Mouse (Mus musculus): ENCODE measurements at regions not wholly inside any gene's neighbourhood (a gene's known extent, or its start where the extent isn't known, plus 50 kb on each side); places are given as distances from the start of the nearest gene placed in this dataset.

DNA sequence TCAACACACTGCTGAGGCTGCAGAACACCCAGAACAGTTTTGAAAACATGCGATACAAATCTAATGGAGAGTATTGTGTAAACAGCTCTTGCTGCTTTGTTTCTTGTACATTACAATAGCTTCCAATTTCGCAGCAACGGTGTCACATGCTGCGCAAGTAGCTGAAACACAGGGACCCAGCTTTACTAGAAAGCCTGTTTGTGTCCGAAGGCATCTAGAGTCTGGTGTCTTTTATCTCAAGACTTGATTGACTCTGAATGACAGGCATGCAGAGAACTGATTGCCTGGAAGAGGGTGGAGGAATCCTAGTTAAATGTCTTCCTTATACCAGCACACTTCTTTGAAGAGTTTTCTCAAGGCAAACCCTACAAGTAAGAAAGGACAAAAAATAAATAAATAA lies 66.1 kb upstream of the Fgf10 start:
- no peaks in the 10 kb centered on the region for H3K9me3 ChIP-seq (ENCODE audit: control insufficient read depth)
- no peak for TF ChIP-seq CTCF (IDR thresholded peaks at IDR 0.05; ENCODE audit: low read depth)
- WGBS, result 80% methylated on average over 5 of the region's 5 CpGs
- ATAC-seq, result no peak
- H3K4me1 ChIP-seq (replicated peaks; ENCODE audit: control insufficient read depth, insufficient read depth, low read length), result no peaks in the 10 kb centered on the region
- H3K4me3 ChIP-seq (ENCODE audit: low read depth, low read length), result no peak overlapping the region
- no peaks in the 10 kb centered on the region for H3K27me3 ChIP-seq (replicated peaks; ENCODE audit: control insufficient read depth, insufficient read depth, low read length)
- H3K4me2 ChIP-seq (replicated peaks; ENCODE audit: low read depth), result no peak overlapping the region
- H3K27ac ChIP-seq (ENCODE audit: low read depth, low read length), result no peak overlapping the region
- no peak overlapping the region for H3K9ac ChIP-seq (ENCODE audit: low read depth, low read length)
- no peaks in the 10 kb centered on the region for H3K36me3 ChIP-seq (ENCODE audit: control insufficient read depth, insufficient read depth)

DNA sequence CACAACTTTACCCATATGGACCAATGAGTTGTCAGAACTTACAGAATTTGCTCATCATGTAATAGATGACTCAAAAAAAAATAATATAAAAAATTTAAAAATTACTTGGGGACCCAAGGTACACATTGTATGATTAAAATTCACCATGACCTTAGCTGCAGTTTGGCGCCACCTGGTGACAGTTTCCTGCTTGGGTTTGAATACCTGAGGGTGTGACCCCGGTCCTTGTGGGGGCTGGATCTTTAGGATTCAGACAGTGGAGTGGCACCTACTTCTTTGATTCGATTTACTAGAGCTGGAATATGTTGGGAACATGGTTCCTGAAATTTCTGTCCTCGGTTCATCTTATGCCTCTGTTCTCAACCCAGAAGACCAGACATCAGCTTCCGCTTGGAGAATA lies 72.7 kb upstream of the Fgf10 start:
- 64% methylated on average over 5 of the region's 5 CpGs for WGBS
- no peaks in the 10 kb centered on the region for H3K36me3 ChIP-seq (ENCODE audit: control insufficient read depth, insufficient read depth)
- H3K4me3 ChIP-seq (ENCODE audit: low read depth, low read length), result no peak overlapping the region
- H3K4me2 ChIP-seq (replicated peaks; ENCODE audit: low read depth), result no peak overlapping the region
- peak; percentile 63 for TF ChIP-seq CTCF (IDR thresholded peaks at IDR 0.05; ENCODE audit: low read depth)
- H3K27me3 ChIP-seq (replicated peaks; ENCODE audit: control insufficient read depth, insufficient read depth, low read length), result no peaks in the 10 kb centered on the region
- no peak overlapping the region for H3K27ac ChIP-seq (ENCODE audit: low read depth, low read length)
- H3K9me3 ChIP-seq (ENCODE audit: control insufficient read depth), result no peaks in the 10 kb centered on the region
- ATAC-seq, result no peak
- H3K9ac ChIP-seq (ENCODE audit: low read depth, low read length), result no peak overlapping the region
- H3K4me1 ChIP-seq (replicated peaks; ENCODE audit: control insufficient read depth, insufficient read depth, low read length), result no peaks in the 10 kb centered on the region

DNA sequence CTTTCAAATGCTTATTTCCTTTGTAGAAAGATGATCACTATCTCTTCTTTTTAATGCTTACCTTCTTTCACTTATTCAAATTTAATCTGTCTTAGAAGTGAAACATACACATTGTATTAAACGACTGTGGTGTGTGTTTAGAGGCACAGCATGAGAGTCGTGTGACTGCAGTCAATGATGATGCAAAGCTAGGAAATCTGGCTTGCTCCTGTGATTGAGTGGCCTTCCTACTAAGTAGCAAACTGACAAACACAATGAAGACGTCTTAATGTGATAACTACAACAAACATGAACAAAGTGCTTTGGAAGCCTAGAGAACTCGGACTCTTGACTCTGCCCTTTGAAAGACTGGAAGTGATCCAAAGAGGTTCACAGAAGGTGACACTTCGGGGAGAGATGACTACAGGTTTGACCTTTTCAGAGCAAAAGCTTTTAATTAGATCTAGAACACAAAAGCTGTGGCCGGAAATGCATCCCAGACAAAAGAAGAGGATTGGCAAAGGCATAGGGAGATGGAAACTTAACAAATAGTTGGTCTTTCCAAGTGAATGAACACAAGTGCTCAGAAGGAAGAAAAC lies 73.3 kb upstream of the Fgf10 start:
- 51% methylated on average over 6 of the region's 6 CpGs for WGBS
- Histone ChIP-seq H3K27ac (ENCODE audit: low read depth, low read length) (no peak overlapping the region), H3K9me3 (ENCODE audit: control insufficient read depth) (no peaks in the 10 kb centered on the region), H3K4me2 (replicated peaks; ENCODE audit: low read depth) (no peak overlapping the region), H3K4me1 (replicated peaks; ENCODE audit: control insufficient read depth, insufficient read depth, low read length) (no peaks in the 10 kb centered on the region), H3K9ac (ENCODE audit: low read depth, low read length) (no peak overlapping the region), H3K4me3 (ENCODE audit: low read depth, low read length) (no peak overlapping the region), H3K27me3 (replicated peaks; ENCODE audit: control insufficient read depth, insufficient read depth, low read length) (no peaks in the 10 kb centered on the region), H3K36me3 (ENCODE audit: control insufficient read depth, insufficient read depth) (no peaks in the 10 kb centered on the region)
- no peak for ATAC-seq
- no peak for TF ChIP-seq CTCF (IDR thresholded peaks at IDR 0.05; ENCODE audit: low read depth)

DNA sequence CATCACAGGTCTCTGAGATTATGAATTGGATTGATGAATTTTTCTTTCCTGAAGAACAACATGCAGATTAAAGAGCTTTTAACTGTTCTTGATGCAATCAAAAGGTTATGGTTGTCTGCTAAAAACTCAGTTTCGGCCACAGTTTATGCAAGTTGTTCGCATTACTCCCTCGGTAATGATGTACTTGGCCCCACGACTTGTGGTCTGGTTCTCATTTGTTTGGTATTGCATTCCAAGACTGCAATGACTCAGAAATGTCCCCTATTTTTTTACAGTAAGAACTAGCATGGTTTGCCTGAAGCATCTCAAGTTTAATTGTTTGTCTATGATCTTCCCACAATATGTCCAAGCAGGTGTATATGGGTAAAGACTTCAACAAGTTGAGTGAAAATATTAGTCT lies 77.5 kb upstream of the Fgf10 start:
- H3K27me3 ChIP-seq (replicated peaks; ENCODE audit: control insufficient read depth, insufficient read depth, low read length), result no peaks in the 10 kb centered on the region
- WGBS, result 79% methylated on average over 4 of the region's 4 CpGs
- no peak for ATAC-seq
- H3K4me2 ChIP-seq (replicated peaks; ENCODE audit: low read depth), result no peak overlapping the region
- no peaks in the 10 kb centered on the region for H3K9me3 ChIP-seq (ENCODE audit: control insufficient read depth)
- no peaks in the 10 kb centered on the region for H3K36me3 ChIP-seq (ENCODE audit: control insufficient read depth, insufficient read depth)
- no peak overlapping the region for H3K4me3 ChIP-seq (ENCODE audit: low read depth, low read length)
- H3K4me1 ChIP-seq (replicated peaks; ENCODE audit: control insufficient read depth, insufficient read depth, low read length), result no peaks in the 10 kb centered on the region
- no peak overlapping the region for H3K27ac ChIP-seq (ENCODE audit: low read depth, low read length)
- H3K9ac ChIP-seq (ENCODE audit: low read depth, low read length), result no peak overlapping the region
- TF ChIP-seq CTCF (IDR thresholded peaks at IDR 0.05; ENCODE audit: low read depth), result no peak

DNA sequence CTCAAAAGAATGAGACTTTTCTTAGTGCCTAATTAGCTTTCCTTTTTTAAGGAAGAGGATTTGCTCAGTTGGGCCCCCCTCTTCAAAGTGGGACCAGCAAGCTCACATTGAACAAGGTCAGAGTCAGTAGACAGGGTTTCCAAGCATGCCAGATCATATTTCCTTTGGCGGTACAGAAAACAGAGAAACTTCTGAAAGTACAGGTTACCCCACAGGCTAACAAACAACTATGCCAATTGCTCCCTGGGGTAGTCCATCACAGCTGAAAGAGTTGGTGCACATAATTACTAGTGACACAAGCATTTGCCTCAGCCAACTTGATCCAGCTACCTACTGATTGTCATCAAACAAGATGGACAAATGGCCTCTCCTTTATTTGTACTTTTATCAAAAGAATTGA lies 97.0 kb upstream of the Fgf10 start:
- no peak for ATAC-seq
- H3K9me3 ChIP-seq (ENCODE audit: control insufficient read depth), result no peaks in the 10 kb centered on the region
- no peak overlapping the region for H3K4me2 ChIP-seq (replicated peaks; ENCODE audit: low read depth)

DNA sequence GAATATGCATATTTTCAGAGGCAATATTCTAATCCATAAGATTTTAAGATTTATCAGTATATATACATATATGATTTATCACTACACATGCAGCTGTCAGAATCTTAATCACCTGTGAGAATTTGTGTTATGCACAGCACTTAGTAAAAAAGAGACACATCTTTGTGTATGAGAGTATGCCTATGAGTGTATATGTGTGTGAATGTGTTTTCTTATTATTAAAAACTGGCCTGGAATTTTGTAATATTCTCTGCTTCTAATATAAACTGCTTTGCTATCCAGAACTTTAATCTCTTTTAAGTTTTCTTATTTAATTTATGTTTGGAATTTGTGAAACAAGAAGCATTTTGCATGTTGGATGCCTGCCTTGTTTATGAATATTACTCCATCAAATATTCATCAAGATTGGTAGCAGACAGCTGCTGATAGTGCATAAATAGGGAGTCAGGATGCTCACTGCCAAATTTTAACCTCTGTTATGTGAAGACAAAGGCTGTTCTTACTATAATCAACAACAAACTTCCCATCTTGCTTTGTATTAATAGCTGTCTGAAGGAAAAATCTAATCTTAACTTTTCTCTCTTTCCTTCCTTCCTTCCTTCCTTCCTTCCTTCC lies 104.3 kb upstream of the Fgf10 start:
- no peak for ATAC-seq

More for the DNA sequence above, 97.0 kb upstream of the Fgf10 start:
- no peak overlapping the region for H3K9ac ChIP-seq (ENCODE audit: low read depth, low read length)
- H3K36me3 ChIP-seq (ENCODE audit: control insufficient read depth, insufficient read depth), result no peaks in the 10 kb centered on the region
- H3K4me1 ChIP-seq (replicated peaks; ENCODE audit: control insufficient read depth, insufficient read depth, low read length), result no peaks in the 10 kb centered on the region
- WGBS, result 73% methylated on average over 1 of the region's 1 CpGs
- no peak overlapping the region for H3K27ac ChIP-seq (ENCODE audit: low read depth, low read length)
- H3K4me3 ChIP-seq (ENCODE audit: low read depth, low read length), result no peak overlapping the region
- no peak for TF ChIP-seq CTCF (IDR thresholded peaks at IDR 0.05; ENCODE audit: low read depth)
- no peaks in the 10 kb centered on the region for H3K27me3 ChIP-seq (replicated peaks; ENCODE audit: control insufficient read depth, insufficient read depth, low read length)

More for the DNA sequence above, 104.3 kb upstream of the Fgf10 start:
- Histone ChIP-seq H3K9ac (ENCODE audit: low read depth, low read length) (no peak overlapping the region), H3K9me3 (ENCODE audit: control insufficient read depth) (no peaks in the 10 kb centered on the region), H3K27me3 (replicated peaks; ENCODE audit: control insufficient read depth, insufficient read depth, low read length) (no peaks in the 10 kb centered on the region), H3K4me2 (replicated peaks; ENCODE audit: low read depth) (no peak overlapping the region), H3K4me1 (replicated peaks; ENCODE audit: control insufficient read depth, insufficient read depth, low read length) (no peaks in the 10 kb centered on the region), H3K36me3 (ENCODE audit: control insufficient read depth, insufficient read depth) (no peaks in the 10 kb centered on the region), H3K27ac (ENCODE audit: low read depth, low read length) (no peak overlapping the region), H3K4me3 (ENCODE audit: low read depth, low read length) (no peak overlapping the region)
- no peak for TF ChIP-seq CTCF (IDR thresholded peaks at IDR 0.05; ENCODE audit: low read depth)
